Mouse (Mus musculus): ENCODE data around the gene Etv4.
A peak's percentile ranks its signal among the peaks of the same experiment; 100 is the strongest.

Gene Etv4

DNA sequence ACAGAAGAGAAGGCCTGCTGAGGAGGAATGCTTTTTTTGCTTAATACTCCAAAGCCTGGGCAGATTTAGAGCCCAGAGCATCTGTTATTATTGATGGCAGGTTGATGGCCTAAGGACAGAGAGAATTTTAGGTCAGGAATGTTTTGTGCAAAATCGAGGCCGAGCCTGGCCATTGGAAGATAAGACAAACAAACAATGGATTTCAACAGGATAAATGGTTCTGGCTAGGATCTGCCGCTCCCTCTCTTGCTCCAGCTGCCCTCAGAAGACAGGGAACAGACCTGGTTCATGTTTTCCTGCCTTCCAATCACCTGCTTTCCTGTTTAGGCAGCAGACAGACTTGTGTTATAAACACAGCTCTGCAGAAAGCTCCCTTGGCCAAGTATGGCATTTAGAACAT lies 55.9 kb downstream of the Etv4 start:
- Histone ChIP-seq H3K27me3 (ENCODE audit: insufficient read depth, low read length) (no peaks in the 10 kb centered on the region), H3K4me1 (replicated peaks; ENCODE audit: low read depth, low read length) (peaks cover 19% of the 10 kb centered on the region), H3K9me3 (ENCODE audit: low read length) (no peaks in the 10 kb centered on the region), H3K4me3 (replicated peaks; ENCODE audit: low read length) (no peak overlapping the region), H3K36me3 (ENCODE audit: insufficient read depth, low read length) (no peaks in the 10 kb centered on the region)
- TF ChIP-seq POU5F1 (IDR thresholded peaks at IDR 0.05; ENCODE audit: borderline replicate concordance, low read length) = no peak
- TF ChIP-seq CTCF (conservative IDR thresholded peaks at IDR 0.05; ENCODE audit: low read length) = no peak
- no peak for TF ChIP-seq NANOG (IDR thresholded peaks at IDR 0.05; ENCODE audit: borderline replicate concordance, low read length)

DNA sequence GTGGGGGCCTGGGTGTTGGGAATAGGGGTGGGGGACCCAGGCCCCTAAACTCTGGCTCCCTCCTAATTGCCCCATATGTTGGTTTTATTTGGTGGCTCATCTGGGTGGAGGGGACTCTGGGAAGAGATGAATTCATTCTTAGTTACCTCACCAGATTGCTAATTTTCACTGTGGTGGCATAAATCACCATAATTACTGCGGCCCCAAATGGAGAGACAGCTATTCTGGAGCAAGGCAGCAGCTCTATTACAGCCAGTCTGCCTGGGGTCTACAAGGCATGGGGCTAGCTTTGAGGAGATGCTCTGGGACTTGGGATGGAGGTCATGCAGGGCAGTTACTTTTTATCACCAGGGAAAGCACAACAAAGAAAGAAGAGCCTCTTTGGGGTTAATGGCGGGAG lies 58.4 kb downstream of the Etv4 start:
- H3K9me3 ChIP-seq (ENCODE audit: low read length) = no peaks in the 10 kb centered on the region
- H3K36me3 ChIP-seq (ENCODE audit: insufficient read depth, low read length) = no peaks in the 10 kb centered on the region
- TF ChIP-seq POU5F1 (IDR thresholded peaks at IDR 0.05; ENCODE audit: borderline replicate concordance, low read length) (no peak), NANOG (IDR thresholded peaks at IDR 0.05; ENCODE audit: borderline replicate concordance, low read length) (no peak), CTCF (conservative IDR thresholded peaks at IDR 0.05; ENCODE audit: low read length) (no peak)
- H3K4me3 ChIP-seq (replicated peaks; ENCODE audit: low read length) = no peak overlapping the region
- H3K27me3 ChIP-seq (ENCODE audit: insufficient read depth, low read length) = no peaks in the 10 kb centered on the region
- H3K4me1 ChIP-seq (replicated peaks; ENCODE audit: low read depth, low read length) = peaks cover 6% of the 10 kb centered on the region

DNA sequence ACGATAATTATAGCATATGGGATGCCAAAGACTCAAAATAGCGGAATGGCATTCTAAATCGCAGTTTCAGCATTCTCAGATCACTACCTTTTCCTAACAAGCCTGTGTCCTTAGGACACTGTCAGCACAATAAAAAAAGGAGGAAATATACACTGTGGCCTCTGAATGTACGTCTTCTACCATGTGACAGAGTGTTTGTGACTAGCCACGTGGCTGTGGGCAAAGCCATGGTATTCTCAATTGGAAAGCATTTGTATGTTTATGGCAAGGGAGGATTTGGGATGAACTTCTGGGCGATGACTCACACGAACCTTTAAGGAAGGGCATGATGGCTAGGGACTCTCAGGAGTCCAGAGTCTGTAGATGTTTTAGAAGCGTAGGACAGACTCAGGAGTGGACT lies 60.1 kb downstream of the Etv4 start:
- Histone ChIP-seq H3K36me3 (ENCODE audit: insufficient read depth, low read length) (no peaks in the 10 kb centered on the region), H3K4me3 (replicated peaks; ENCODE audit: low read length) (no peak overlapping the region), H3K9me3 (ENCODE audit: low read length) (no peaks in the 10 kb centered on the region), H3K4me1 (replicated peaks; ENCODE audit: low read depth, low read length) (peaks cover 10% of the 10 kb centered on the region), H3K27me3 (ENCODE audit: insufficient read depth, low read length) (no peaks in the 10 kb centered on the region)
- no peak for TF ChIP-seq NANOG (IDR thresholded peaks at IDR 0.05; ENCODE audit: borderline replicate concordance, low read length)
- TF ChIP-seq CTCF (conservative IDR thresholded peaks at IDR 0.05; ENCODE audit: low read length) = no peak
- TF ChIP-seq POU5F1 (IDR thresholded peaks at IDR 0.05; ENCODE audit: borderline replicate concordance, low read length) = no peak

DNA sequence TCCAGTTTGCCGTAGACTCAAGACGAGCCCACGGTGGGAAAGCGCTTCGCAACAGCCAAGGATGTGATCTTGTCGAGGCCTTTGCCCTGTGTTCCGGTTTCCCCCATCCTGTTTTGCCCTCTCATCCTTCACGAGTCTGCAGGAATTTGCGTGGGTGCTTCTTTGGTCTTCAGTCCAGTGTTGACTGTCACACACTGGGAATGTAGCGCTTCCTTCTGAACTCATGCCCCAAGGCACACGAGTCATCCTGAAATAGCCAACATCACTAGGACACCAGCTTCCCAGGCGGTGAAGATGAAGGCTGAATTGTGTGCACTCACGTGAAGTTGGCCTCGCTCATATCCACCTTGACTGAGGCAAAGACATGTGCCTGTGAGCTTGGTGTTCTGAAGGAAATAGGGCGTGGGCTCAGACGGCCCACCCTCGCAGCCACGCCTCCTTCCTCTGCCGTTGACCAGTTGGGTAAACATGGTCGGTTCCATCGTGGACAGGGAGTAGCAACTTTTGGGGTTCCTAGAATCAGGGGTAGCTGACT lies 65.1 kb downstream of the Etv4 start:
- TF ChIP-seq CTCF (conservative IDR thresholded peaks at IDR 0.05; ENCODE audit: low read length) (no peak), POU5F1 (IDR thresholded peaks at IDR 0.05; ENCODE audit: borderline replicate concordance, low read length) (no peak), NANOG (IDR thresholded peaks at IDR 0.05; ENCODE audit: borderline replicate concordance, low read length) (no peak)
- Histone ChIP-seq H3K4me3 (replicated peaks; ENCODE audit: low read length) (peak overlapping the region; percentile 45), H3K9me3 (ENCODE audit: low read length) (no peaks in the 10 kb centered on the region), H3K4me1 (replicated peaks; ENCODE audit: low read depth, low read length) (peaks cover 11% of the 10 kb centered on the region), H3K36me3 (ENCODE audit: insufficient read depth, low read length) (no peaks in the 10 kb centered on the region), H3K27me3 (ENCODE audit: insufficient read depth, low read length) (peaks cover 2% of the 10 kb centered on the region; the same call in 1 of the 2 replicates)

Data from E14TG2a.4 (cell line).